Mouse (Mus musculus) embryonic fibroblast, embryonic 13.5 days (primary cell): ENCODE results near the gene Rab12.

Experiments used
- CTCF ChIP-seq: IDR thresholded peaks from 2 replicates; pipeline ENCODE4 v1.5.1; 2011; ENCODE audit warnings: mild to moderate bottlenecking, control low read depth, low read length, moderate library complexity, borderline replicate concordance; ENCODE audit not compliant: insufficient read depth
- POLR2A ChIP-seq: IDR thresholded peaks from 2 replicates; pipeline ENCODE4 v1.6.1; 2011; ENCODE audit warnings: low read depth, mild to moderate bottlenecking, control low read depth, low read length, moderate library complexity

GRCm38 (mm10) chr17:66507049-66507954 is 12.2 kb downstream of the Rab12 start:
- TF ChIP-seq CTCF, result no peak
- TF ChIP-seq POLR2A, result no peak
